Mouse (Mus musculus): Measurements from ENCODE around the gene Atf7.

Gene Atf7

GRCm38 (mm10) chr15:102546677-102547427 lies 78.4 kb downstream of the Atf7 start:
- peak; percentile 98 for DNase-seq

GRCm38 (mm10) chr15:102546246-102546645 lies 79.0 kb downstream of the Atf7 start:
- DNase-seq = no peak

- peak; percentile 92 to 94 for DNase-seq
Measured at GRCm38 (mm10) chr15:102544801-102545200, 80.5 kb downstream of the Atf7 start.

- peak in 1 of 2 experiments; percentile 17 for DNase-seq
Measured at GRCm38 (mm10) chr15:102533926-102534325, 91.3 kb downstream of the Atf7 start.

- peak; percentile 52 to 65 for DNase-seq
Measured at GRCm38 (mm10) chr15:102532106-102532900, 93.0 kb downstream of the Atf7 start.

GRCm38 (mm10) chr15:102531586-102531985 lies 93.7 kb downstream of the Atf7 start:
- peak in 1 of 2 experiments; percentile 24 for DNase-seq

GRCm38 (mm10) chr15:102530566-102530965 lies 94.7 kb downstream of the Atf7 start:
- no peak for DNase-seq

- DNase-seq = no peak
Measured at GRCm38 (mm10) chr15:102528396-102528795, 96.9 kb downstream of the Atf7 start.

GRCm38 (mm10) chr15:102527936-102528335 lies 97.3 kb downstream of the Atf7 start:
- no peak for DNase-seq

- DNase-seq = no peak
Measured at GRCm38 (mm10) chr15:102526111-102527002, 98.9 kb downstream of the Atf7 start.

- peak; percentile 84 to 92 for DNase-seq
Measured at GRCm38 (mm10) chr15:102524892-102525485, 100.3 kb downstream of the Atf7 start, which contains the start of gene Npff. TSS of gene Npff (minus strand) at chr15:102524942.

GRCm38 (mm10) chr15:102521480-102521879 lies 103.8 kb downstream of the Atf7 start:
- peak in 1 of 2 experiments; percentile 14 for DNase-seq

GRCm38 (mm10) chr15:102520416-102520815 lies 104.8 kb downstream of the Atf7 start:
- DNase-seq = peak; percentile 51 to 56

- peak in 1 of 2 experiments; percentile 48 for DNase-seq
Measured at GRCm38 (mm10) chr15:102519211-102520141, 105.8 kb downstream of the Atf7 start.

- no peak for DNase-seq
Measured at GRCm38 (mm10) chr15:102518859-102519201, 106.4 kb downstream of the Atf7 start.

- peak; percentile 99 to 100 for DNase-seq
Measured at GRCm38 (mm10) chr15:102517976-102518858, 107.0 kb downstream of the Atf7 start, which contains the start of gene Tarbp2. TSS of gene Tarbp2 (plus strand) at chr15:102518192.

- no peak for DNase-seq
Measured at GRCm38 (mm10) chr15:102517631-102517975, 107.7 kb downstream of the Atf7 start.

GRCm38 (mm10) chr15:102516728-102517404 lies 108.4 kb downstream of the Atf7 start, which contains the start of gene Map3k12:
TSS of gene Map3k12 (minus strand) at chr15:102517064.
- DNase-seq = peak; percentile 86 to 90

- peak in 1 of 2 experiments; percentile 53 for DNase-seq
Measured at GRCm38 (mm10) chr15:102516293-102516692, 109.0 kb downstream of the Atf7 start.
